Mouse (Mus musculus): ENCODE measurements around the gene Kbtbd12. TPM values are rescaled to one million over a fixed set of nuclear protein-coding genes. Genes with fewer than 3 reads are reported as not detected.

Kbtbd12 gene
- polyA plus RNA-seq, 1 experiment from 2014 or later: 39.1 TPM

GRCm38 (mm10) chr6:88513984-88514383, 123.8 kb downstream of the Kbtbd12 start:
- no peaks in the 10 kb centered on the region for H3K9me3 ChIP-seq (replicated peaks; ENCODE audit: control insufficient read depth, low read length)

DNA sequence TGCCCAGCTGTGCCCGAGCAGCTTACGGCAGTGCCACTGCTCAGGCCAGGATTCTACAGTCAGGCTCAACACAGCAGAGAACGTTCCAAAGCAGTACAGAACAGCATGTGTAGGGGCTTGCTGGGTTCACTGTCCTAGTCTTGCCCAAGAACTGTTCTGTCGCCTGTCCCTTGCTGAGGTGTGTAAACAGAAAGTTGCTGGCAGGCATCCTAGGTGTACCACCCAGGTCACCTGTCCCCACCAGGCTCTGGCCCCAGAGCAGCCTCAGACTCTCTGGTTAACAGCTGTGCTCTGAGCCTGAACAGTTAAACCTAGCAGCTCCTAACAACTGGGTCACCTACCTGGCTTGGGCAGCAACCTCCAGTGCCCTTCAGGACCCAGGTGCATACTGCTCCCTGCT, 134.7 kb downstream of the Kbtbd12 start:
- Histone ChIP-seq H3K9me3 (replicated peaks; ENCODE audit: control insufficient read depth, low read length) (no peaks in the 10 kb centered on the region), H3K27ac (ENCODE audit: low read length) (peak overlapping the region; percentile 57; the same call in 1 of the 2 replicates), H3K9ac (ENCODE audit: low read length) (no peak overlapping the region), H3K36me3 (ENCODE audit: control insufficient read depth, insufficient read depth) (peaks cover 51% of the 10 kb centered on the region), H3K4me2 (ENCODE audit: low read depth, low read length) (no peak overlapping the region), H3K4me3 (ENCODE audit: low read length) (no peak overlapping the region), H3K27me3 (ENCODE audit: control insufficient read depth, insufficient read depth, low read length) (no peaks in the 10 kb centered on the region), H3K4me1 (ENCODE audit: control insufficient read depth, insufficient read depth, low read length) (peaks cover 5% of the 10 kb centered on the region)
- no peak for ATAC-seq (replicated peaks; ENCODE audit: extremely low read depth, insufficient read depth, low FRiP score)
- WGBS: 78% methylated on average over 4 of the region's 4 CpGs

More at GRCm38 (mm10) chr6:88513984-88514383, 123.8 kb downstream of the Kbtbd12 start:
- Histone ChIP-seq H3K4me1 (ENCODE audit: control insufficient read depth, insufficient read depth, low read length) (peaks cover 40% of the 10 kb centered on the region), H3K4me3 (ENCODE audit: low read length) (no peak overlapping the region), H3K36me3 (ENCODE audit: control insufficient read depth, insufficient read depth) (peaks cover 54% of the 10 kb centered on the region), H3K4me2 (ENCODE audit: low read depth, low read length) (no peak overlapping the region), H3K27me3 (ENCODE audit: control insufficient read depth, insufficient read depth, low read length) (no peaks in the 10 kb centered on the region), H3K9ac (ENCODE audit: low read length) (no peak overlapping the region), H3K27ac (ENCODE audit: low read length) (peak overlapping the region; percentile 50)
- no peak for ATAC-seq (replicated peaks; ENCODE audit: extremely low read depth, insufficient read depth, low FRiP score)
- WGBS: 54% methylated on average over 8 of the region's 8 CpGs

DNA sequence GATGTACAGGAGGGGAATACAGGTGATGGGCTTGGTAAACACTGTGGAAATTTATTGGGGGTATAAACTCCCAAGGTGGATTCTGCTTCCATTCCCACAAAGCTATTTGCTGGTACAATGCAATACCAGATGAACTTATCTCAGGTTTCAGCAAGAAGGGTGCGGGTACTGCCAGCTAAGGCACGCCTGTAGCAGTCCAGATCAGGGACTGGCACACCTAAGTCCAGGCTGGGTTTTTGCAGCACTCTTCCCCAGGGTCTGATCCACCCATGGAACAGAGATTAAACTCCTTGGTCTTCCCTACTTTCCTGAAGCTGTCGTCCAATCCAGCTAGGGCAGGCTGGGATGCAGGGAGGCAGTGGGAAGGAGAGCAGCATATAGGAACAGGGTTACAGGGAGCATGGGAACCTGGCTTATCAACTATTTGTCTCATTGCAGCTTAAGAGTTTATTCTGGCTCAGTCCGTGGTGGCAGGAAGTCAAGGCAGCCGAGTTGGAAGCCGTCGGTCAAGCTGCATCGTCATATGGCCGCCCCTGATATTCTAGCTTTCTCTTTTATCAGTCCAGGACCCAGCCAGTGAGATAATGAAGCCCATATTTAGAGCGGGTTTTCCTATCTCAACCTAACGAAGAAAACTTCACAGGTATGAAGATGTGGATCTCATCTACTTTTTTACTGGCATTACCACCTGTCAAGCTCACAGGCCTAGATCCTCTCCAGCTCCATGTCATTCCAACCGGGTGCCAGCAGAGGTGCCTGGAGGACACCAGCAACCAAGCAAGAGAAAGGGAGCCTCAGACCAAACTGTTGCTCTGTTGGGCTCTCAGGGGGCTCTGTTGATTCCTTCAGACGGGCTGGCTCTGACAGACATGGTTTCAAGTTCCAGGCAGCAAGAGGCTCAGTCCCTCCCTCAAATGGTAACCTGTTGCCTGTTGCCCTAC, 135.4 kb downstream of the Kbtbd12 start:
- Histone ChIP-seq H3K36me3 (ENCODE audit: control insufficient read depth, insufficient read depth) (peaks cover 44% of the 10 kb centered on the region), H3K9me3 (replicated peaks; ENCODE audit: control insufficient read depth, low read length) (no peaks in the 10 kb centered on the region), H3K27me3 (ENCODE audit: control insufficient read depth, insufficient read depth, low read length) (no peaks in the 10 kb centered on the region), H3K27ac (ENCODE audit: low read length) (peak overlapping the region; percentile 57; the same call in 1 of the 2 replicates), H3K4me1 (ENCODE audit: control insufficient read depth, insufficient read depth, low read length) (peaks cover 5% of the 10 kb centered on the region), H3K4me2 (ENCODE audit: low read depth, low read length) (no peak overlapping the region), H3K9ac (ENCODE audit: low read length) (peak overlapping the region; percentile 21; the same call in 1 of the 2 replicates), H3K4me3 (ENCODE audit: low read length) (no peak overlapping the region)
- peak; percentile 34; the same call in 1 of the 2 replicates for ATAC-seq (replicated peaks; ENCODE audit: extremely low read depth, insufficient read depth, low FRiP score)
- 40% methylated on average over 13 of the region's 13 CpGs for WGBS

GRCm38 (mm10) chr6:88500405-88500767, 137.4 kb downstream of the Kbtbd12 start:
- no peak for ATAC-seq (replicated peaks; ENCODE audit: extremely low read depth, insufficient read depth, low FRiP score)
- no peak overlapping the region for H3K27ac ChIP-seq (ENCODE audit: low read length)
- 9% methylated on average over 3 of the region's 3 CpGs for WGBS

DNA sequence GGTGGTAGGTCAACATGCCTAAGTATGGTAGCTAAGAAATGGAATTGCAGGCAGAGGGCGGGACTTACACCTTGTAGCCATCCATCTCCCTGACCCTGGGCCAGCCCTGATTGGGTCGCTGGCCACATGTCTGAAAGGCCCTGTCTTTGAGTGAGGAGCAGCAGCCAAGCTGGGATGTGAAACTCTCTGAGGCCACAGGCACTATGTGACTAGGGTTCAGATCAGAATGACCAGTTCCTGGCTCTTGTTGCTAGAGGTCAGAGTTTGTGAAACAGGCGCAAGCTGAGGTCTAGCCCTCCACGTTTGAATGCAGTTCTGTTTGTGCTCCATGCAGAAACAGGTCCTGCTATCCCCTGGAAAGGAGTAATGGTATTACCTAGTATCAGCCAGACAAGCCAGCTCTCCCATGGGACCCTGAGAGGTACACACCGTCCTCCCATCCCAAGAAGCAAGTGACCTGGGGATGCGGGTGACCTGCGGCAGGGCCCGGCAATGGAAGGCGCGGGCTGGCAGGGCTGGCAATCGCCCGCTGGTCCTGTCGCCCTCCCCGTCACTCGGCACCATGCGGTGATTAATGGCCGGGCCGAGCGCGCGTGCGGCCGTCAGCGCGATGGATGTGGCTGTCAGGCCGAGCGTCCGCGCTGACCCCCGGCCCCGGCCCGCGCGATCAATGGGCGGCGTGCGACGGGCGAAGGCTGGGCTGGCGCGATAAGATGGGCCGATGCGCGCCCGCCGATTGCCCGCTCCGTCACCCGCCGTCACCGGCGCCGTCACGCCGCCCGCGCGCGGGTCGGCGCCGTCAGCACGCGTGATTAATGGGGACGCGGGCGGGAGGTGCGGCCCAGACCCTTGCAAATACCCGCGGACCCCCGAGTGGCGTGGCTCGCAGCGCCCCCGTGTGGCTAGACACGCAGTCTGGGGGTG, 138.0 kb downstream of the Kbtbd12 start:
- peak overlapping the region; percentile 72 for H3K9ac ChIP-seq (ENCODE audit: low read length)
- H3K4me3 ChIP-seq (ENCODE audit: low read length): peak overlapping the region; percentile 58
- H3K27ac ChIP-seq (ENCODE audit: low read length): no peak overlapping the region
- H3K27me3 ChIP-seq (ENCODE audit: control insufficient read depth, insufficient read depth, low read length): no peaks in the 10 kb centered on the region
- 4% methylated on average over 68 of the region's 76 CpGs for WGBS
- peak overlapping the region; percentile 93 for H3K4me2 ChIP-seq (ENCODE audit: low read depth, low read length)
- ATAC-seq (replicated peaks; ENCODE audit: extremely low read depth, insufficient read depth, low FRiP score): 0 out of 2 replicates have a peak, but pooled peaks have one; percentile 21
- H3K36me3 ChIP-seq (ENCODE audit: control insufficient read depth, insufficient read depth): peaks cover 26% of the 10 kb centered on the region
- H3K9me3 ChIP-seq (replicated peaks; ENCODE audit: control insufficient read depth, low read length): no peaks in the 10 kb centered on the region
- peaks cover 5% of the 10 kb centered on the region for H3K4me1 ChIP-seq (ENCODE audit: control insufficient read depth, insufficient read depth, low read length)

More at GRCm38 (mm10) chr6:88500405-88500767, 137.4 kb downstream of the Kbtbd12 start:
- H3K4me3 ChIP-seq (ENCODE audit: low read length): peak overlapping the region; percentile 58
- peaks cover 5% of the 10 kb centered on the region for H3K4me1 ChIP-seq (ENCODE audit: control insufficient read depth, insufficient read depth, low read length)
- H3K9me3 ChIP-seq (replicated peaks; ENCODE audit: control insufficient read depth, low read length): no peaks in the 10 kb centered on the region
- no peaks in the 10 kb centered on the region for H3K27me3 ChIP-seq (ENCODE audit: control insufficient read depth, insufficient read depth, low read length)
- H3K36me3 ChIP-seq (ENCODE audit: control insufficient read depth, insufficient read depth): peaks cover 31% of the 10 kb centered on the region
- peak overlapping the region; percentile 72 for H3K9ac ChIP-seq (ENCODE audit: low read length)
- peak overlapping the region; percentile 93 for H3K4me2 ChIP-seq (ENCODE audit: low read depth, low read length)

Other genes starting within 250 kb of the Kbtbd12 start
- gene Eefsec, start 191.4 kb downstream of the Kbtbd12 start, polyA plus RNA-seq (2015; fragmentation: Nextera tagmentation; extraction: Ambion mirVana): 17.7 and 19.8 TPM in 2 replicates
- gene Ruvbl1, start 172.5 kb downstream of the Kbtbd12 start, polyA plus RNA-seq (2015; fragmentation: Nextera tagmentation; extraction: Ambion mirVana): 80.8 and 90.5 TPM in 2 replicates
- gene Sec61a1, start 119.0 kb downstream of the Kbtbd12 start, polyA plus RNA-seq (2015; fragmentation: Nextera tagmentation; extraction: Ambion mirVana): 151 and 171 TPM in 2 replicates
- 54.0 and 65.2 TPM in 2 replicates for gene Mgll, start 86.5 kb upstream of the Kbtbd12 start, polyA plus RNA-seq (2015; fragmentation: Nextera tagmentation; extraction: Ambion mirVana)
- 28.3 and 31.6 TPM in 2 replicates for gene Abtb1, start 204.0 kb upstream of the Kbtbd12 start, polyA plus RNA-seq (2015; fragmentation: Nextera tagmentation; extraction: Ambion mirVana)
- 43.7 and 45.0 TPM in 2 replicates for gene Podxl2, start 237.1 kb upstream of the Kbtbd12 start, polyA plus RNA-seq (2015; fragmentation: Nextera tagmentation; extraction: Ambion mirVana)